Mouse (Mus musculus) limb, embryonic 12.5 days (tissue): ENCODE measurements at regions not wholly inside any gene's neighbourhood (a gene's known extent, or its start where the extent isn't known, plus 50 kb on each side); places are given as distances from the start of the nearest gene placed in this dataset.

Source experiments
- ATAC-seq: fragments of 200-750 bp; cut with Nextera tagmentation; 2 replicates; pipeline ENCODE4 v1.8.0; 2017; ENCODE audit warnings: low read depth, moderate TSS enrichment; ENCODE audit not compliant: insufficient number of reproducible peaks, insufficient read depth, low FRiP score, low TSS enrichment
- H3K27ac ChIP-seq: fragments of 300-500 bp; sonication (generic); 2 replicates; pipeline ENCODE4 v1.5.1; 2016; ENCODE audit warnings: mild to moderate bottlenecking, moderate library complexity
- H3K27me3 ChIP-seq: fragments of 300-500 bp; sonication (generic); 2 replicates; pipeline ENCODE4 v1.6.1; 2016; ENCODE audit warnings: mild to moderate bottlenecking, moderate library complexity
- H3K36me3 ChIP-seq: fragments of 300-500 bp; sonication (generic); 2 replicates; pipeline ENCODE4 v1.6.1; 2016; ENCODE audit warnings: mild to moderate bottlenecking, moderate library complexity
- H3K4me1 ChIP-seq: fragments of 300-500 bp; sonication (generic); replicated peaks from 2 replicates; pipeline ENCODE4 v1.6.1; 2016
- H3K4me2 ChIP-seq: fragments of 300-500 bp; sonication (generic); 2 replicates; pipeline ENCODE4 v1.6.1; 2016; ENCODE audit warnings: mild to moderate bottlenecking, moderate library complexity
- H3K4me3 ChIP-seq: fragments of 300-500 bp; sonication (generic); replicated peaks from 2 replicates; pipeline ENCODE4 v1.5.1; 2016; ENCODE audit warnings: mild to moderate bottlenecking
- H3K9ac ChIP-seq: fragments of 300-500 bp; sonication (generic); replicated peaks from 2 replicates; pipeline ENCODE4 v1.6.1; 2016; ENCODE audit warnings: mild to moderate bottlenecking, moderate library complexity
- H3K9me3 ChIP-seq: fragments of 300-500 bp; sonication (generic); 2 replicates; pipeline ENCODE4 v1.6.1; 2016; ENCODE audit warnings: mild to moderate bottlenecking, moderate library complexity
- WGBS: fragments of 180-500 bp; shearing (Covaris S2); methylation state at CpG from one replicate; pipeline ENCODE4 v1.1.7; 2016; 5-methylcytosine and 5-hydroxymethylcytosine counted together

DNA sequence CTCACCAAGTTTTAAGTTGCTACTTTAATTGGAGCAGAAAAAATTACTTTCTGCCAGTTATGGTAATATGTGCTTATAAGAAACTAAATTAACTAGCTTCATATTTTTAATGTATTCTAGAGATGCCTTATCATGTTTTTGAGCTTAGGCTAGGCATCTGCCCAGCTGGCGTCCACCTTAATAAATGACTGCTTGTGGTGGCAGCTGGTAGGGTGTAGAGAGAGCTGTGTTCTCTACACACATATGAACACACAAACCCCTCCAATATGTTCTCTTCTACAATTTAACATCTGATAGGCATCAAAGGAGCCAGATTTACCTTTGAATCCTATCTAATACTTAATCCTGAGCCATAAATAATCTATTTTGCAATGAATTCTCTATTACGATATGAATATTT, 173.4 kb downstream of the Gm4340 start:
- Histone ChIP-seq H3K27me3 (no peaks in the 10 kb centered on the region), H3K4me2 (no peak overlapping the region), H3K9me3 (no peaks in the 10 kb centered on the region), H3K27ac (no peak overlapping the region), H3K4me1 (no peaks in the 10 kb centered on the region), H3K4me3 (no peak overlapping the region), H3K9ac (no peak overlapping the region), H3K36me3 (no peaks in the 10 kb centered on the region)
- ATAC-seq, result no peak
- WGBS, result 85% methylated on average over 2 of the region's 2 CpGs

DNA sequence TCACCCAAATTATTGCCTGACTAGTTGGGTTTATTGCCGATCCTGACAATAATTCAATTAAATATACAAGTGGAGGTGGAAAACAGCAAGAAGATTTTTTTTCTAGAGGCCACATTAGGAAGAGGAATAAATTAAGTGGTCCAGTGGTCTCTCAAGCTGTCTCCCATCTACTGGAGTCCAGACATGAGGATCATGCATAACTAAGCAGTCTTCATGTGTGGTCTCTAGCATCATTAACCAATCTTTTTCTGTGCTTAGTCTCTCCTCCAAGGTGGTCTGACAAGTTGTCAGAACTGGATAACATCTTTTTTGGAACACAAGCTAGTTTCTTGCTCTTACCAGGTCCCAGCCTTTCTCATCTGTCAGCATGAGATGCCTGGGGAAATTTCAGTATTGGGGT, 180.7 kb downstream of the Gm4340 start:
- WGBS, result 84% methylated on average over 1 of the region's 1 CpGs
- Histone ChIP-seq H3K4me1 (no peaks in the 10 kb centered on the region), H3K9ac (no peak overlapping the region), H3K9me3 (no peaks in the 10 kb centered on the region), H3K36me3 (no peaks in the 10 kb centered on the region), H3K27me3 (no peaks in the 10 kb centered on the region), H3K4me2 (no peak overlapping the region), H3K27ac (no peak overlapping the region), H3K4me3 (no peak overlapping the region)
- no peak for ATAC-seq

DNA sequence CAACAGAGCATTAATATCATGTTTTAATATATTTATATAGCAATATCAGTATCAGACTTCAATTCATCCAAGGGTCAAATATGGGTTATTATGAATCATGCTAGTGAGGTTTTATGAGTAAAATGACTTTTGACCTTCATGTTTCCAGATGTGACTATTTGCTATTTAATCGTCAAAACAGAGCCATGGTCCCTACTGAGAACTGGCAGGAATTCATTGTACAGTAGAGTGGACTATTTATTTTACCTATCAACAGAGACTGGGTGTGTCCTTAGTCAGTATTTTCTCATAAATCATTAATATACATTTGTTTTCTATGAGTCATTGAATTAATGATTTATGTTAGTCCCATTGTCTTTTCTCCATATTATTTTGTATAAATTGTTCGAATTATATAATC, 194.4 kb downstream of the Gm4340 start:
- Histone ChIP-seq H3K4me2 (no peak overlapping the region), H3K9me3 (no peaks in the 10 kb centered on the region), H3K9ac (no peak overlapping the region), H3K27ac (no peak overlapping the region), H3K4me3 (no peak overlapping the region), H3K27me3 (no peaks in the 10 kb centered on the region), H3K36me3 (no peaks in the 10 kb centered on the region), H3K4me1 (no peaks in the 10 kb centered on the region)
- WGBS, result 53% methylated on average over 2 of the region's 2 CpGs
- no peak for ATAC-seq

DNA sequence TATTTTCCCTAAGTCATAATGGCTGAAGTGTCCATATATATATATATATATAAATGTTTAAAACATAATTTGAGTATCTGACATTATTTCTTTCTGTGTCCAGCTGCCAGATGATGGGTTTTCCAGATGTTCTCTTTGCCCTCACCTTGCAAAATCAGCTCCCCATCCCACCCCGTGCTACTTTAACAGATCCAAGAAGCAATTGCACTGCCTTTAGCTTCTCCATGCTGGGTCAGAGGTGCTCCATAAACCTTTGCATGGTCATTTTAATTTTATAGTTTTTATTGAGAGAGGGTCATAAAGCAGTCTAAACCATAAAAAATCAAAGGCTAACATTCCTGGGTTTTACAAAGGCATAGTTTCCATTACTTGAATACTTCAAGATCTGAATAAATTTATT, 201.9 kb downstream of the Gm4340 start:
- H3K9ac ChIP-seq, result no peak overlapping the region
- no peaks in the 10 kb centered on the region for H3K9me3 ChIP-seq
- H3K4me3 ChIP-seq, result no peak overlapping the region
- no peak overlapping the region for H3K27ac ChIP-seq
- H3K4me1 ChIP-seq, result no peaks in the 10 kb centered on the region
- H3K4me2 ChIP-seq, result no peak overlapping the region
- H3K27me3 ChIP-seq, result no peaks in the 10 kb centered on the region
- no peaks in the 10 kb centered on the region for H3K36me3 ChIP-seq
- no peak for ATAC-seq
- 8% methylated on average over 1 of the region's 1 CpGs for WGBS

DNA sequence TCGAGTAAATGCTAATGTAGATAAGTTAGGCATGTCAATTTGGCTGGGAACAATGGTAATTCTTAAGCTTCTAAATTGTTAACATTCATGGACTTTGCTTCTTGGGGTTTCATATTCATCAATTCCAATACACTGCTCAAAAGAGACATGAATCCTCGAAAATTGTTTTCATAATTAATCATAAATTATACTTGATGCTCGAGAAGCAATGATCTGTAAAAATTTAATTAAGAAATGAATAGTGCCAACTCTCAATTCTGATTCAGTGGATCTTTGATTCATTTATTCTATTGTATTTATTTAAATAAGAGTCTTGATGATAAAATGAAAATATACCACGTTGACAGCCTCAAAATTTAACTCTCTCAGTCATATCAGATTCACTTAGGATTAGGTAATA, 214.9 kb downstream of the Gm4340 start:
- H3K4me3 ChIP-seq, result no peak overlapping the region
- no peak overlapping the region for H3K27ac ChIP-seq
- H3K4me2 ChIP-seq, result no peak overlapping the region
- 74% methylated on average over 4 of the region's 4 CpGs for WGBS
- no peaks in the 10 kb centered on the region for H3K36me3 ChIP-seq
- H3K9me3 ChIP-seq, result no peaks in the 10 kb centered on the region
- ATAC-seq, result no peak
- no peaks in the 10 kb centered on the region for H3K27me3 ChIP-seq
- H3K4me1 ChIP-seq, result no peaks in the 10 kb centered on the region
- no peak overlapping the region for H3K9ac ChIP-seq

DNA sequence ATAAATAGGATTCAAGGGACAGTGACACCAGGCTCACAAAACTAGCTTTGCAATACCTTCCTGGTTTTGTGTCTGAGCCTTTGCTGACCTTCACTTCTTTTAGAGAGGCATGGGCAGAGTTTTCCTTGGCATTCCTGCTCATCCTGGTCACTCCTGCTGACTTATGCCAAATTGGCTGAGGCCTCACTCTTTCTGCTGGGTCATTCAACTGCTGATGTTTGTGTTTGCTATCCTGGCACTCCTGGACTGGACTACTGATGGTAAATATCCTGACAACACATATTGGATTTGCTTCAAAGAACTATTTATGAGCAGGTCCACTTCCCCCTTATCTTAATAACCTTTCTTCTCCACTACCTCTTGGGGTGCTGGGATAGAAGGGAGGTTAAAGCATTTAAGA, 228.7 kb downstream of the Gm4340 start:
- Histone ChIP-seq H3K27me3 (no peaks in the 10 kb centered on the region), H3K4me1 (no peaks in the 10 kb centered on the region), H3K9me3 (no peaks in the 10 kb centered on the region), H3K4me3 (no peak overlapping the region), H3K4me2 (no peak overlapping the region), H3K36me3 (no peaks in the 10 kb centered on the region), H3K9ac (no peak overlapping the region), H3K27ac (no peak overlapping the region)
- ATAC-seq, result no peak

DNA sequence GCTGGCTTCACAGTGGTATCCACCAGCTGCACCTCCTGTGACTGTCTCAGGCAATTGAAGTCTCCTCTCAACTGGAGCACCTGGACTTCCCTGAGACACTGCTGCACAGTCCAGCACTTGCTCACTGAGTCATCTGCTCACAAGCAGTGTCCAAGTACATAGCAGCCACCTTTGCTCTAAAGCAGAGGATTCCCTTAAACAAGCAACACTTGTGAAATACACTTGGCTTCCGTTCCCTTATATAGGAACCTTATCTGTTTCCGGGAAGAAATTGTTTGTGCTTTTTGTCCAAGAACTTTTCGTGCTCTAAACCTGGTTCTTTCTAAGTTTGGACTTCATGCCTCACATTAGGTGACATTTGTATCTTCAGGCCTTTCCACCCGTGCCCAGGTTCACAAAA, 229.3 kb downstream of the Gm4340 start:
- Histone ChIP-seq H3K27ac (no peak overlapping the region), H3K27me3 (no peaks in the 10 kb centered on the region), H3K9me3 (no peaks in the 10 kb centered on the region), H3K4me2 (no peak overlapping the region), H3K4me1 (no peaks in the 10 kb centered on the region), H3K36me3 (no peaks in the 10 kb centered on the region), H3K4me3 (no peak overlapping the region), H3K9ac (no peak overlapping the region)
- no peak for ATAC-seq
- WGBS, result 87% methylated on average over 4 of the region's 4 CpGs

DNA sequence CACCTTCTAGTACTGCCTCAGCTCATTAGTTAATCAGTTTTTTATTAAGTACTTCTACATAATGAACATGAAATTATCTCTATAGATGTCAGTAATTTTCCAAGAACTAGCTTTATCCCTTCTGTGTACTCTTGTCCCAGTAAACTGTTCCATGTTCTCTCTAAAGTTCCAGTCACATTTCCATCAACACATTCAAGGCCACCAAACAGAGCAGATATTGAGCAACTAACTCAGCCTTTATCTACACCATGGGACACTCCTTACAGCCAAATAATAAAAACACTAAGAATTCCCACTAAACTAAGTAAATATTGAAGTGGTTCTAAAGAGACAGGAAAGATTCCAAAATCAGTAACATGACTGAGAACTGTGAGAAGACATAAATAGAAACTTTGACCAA, 229.9 kb downstream of the Gm4340 start:
- Histone ChIP-seq H3K4me3 (no peak overlapping the region), H3K27ac (no peak overlapping the region), H3K27me3 (no peaks in the 10 kb centered on the region), H3K36me3 (no peaks in the 10 kb centered on the region), H3K4me2 (no peak overlapping the region), H3K4me1 (no peaks in the 10 kb centered on the region), H3K9ac (no peak overlapping the region), H3K9me3 (no peaks in the 10 kb centered on the region)
- no peak for ATAC-seq

DNA sequence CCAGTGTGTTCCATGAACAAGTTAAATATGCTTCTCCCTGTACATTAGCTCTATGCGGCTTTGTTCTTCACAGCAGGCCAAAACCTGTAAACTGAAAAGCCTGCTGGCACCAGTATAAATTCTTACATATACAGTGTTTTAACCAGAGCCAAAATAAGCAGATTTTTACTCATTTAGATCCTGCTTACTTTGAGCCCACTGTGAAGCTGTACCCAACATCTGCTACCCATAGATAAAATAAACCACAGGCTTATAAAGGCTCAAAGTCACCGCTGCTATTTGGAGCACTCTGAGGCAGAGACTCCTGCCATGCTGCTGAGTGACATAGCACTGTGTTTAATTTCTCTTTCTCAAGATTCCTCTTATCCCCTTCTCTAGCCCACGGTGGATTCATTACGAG, 251.1 kb downstream of the Gm4340 start:
- no peak for ATAC-seq
- Histone ChIP-seq H3K4me1 (no peaks in the 10 kb centered on the region), H3K9ac (no peak overlapping the region), H3K9me3 (no peaks in the 10 kb centered on the region), H3K4me3 (no peak overlapping the region), H3K27me3 (no peaks in the 10 kb centered on the region), H3K4me2 (no peak overlapping the region), H3K27ac (0 out of 2 replicates have a peak overlapping the region, but pooled peaks have one; percentile 17), H3K36me3 (no peaks in the 10 kb centered on the region)
- WGBS, result 58% methylated on average over 4 of the region's 4 CpGs

DNA sequence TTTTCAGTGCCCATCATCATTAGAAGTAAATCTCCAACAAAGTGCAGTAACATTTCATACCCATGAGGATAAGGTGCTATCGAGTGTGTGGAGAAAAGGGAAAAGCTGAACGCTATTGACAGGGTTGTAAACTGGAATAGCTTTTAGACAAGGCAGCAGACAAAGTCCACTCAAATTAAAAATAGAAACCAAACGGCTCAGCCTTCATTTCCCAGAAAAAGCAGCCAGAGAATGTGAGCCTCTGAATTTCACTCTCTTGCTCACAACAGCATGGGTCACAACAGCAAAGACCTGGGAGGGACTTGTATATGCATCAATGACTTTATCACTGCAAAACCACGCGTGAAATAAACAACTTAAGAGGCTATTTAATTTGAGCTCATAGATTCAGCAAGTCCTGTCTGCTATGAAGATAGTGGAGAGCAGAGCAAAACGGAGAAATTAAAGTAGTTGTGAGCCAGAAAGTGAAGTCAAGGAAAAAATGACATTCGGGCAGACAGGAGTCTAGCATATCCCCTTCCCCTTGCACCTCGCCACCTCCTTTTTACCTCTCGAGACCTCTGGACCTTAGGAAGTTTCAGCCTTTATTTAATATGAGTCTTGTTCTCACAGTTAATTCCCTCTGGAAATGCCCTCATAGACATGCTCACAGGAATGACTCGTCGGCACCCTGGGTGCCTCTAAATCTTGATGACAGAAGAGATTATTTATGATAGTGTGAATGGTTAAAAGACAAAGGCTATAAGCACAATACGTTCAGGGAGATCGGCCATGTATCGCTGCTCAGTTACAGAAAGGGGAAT, 261.9 kb downstream of the Gm4340 start:
- H3K27me3 ChIP-seq, result no peaks in the 10 kb centered on the region
- 63% methylated on average over 14 of the region's 14 CpGs for WGBS
- H3K9ac ChIP-seq, result no peak overlapping the region
- H3K4me1 ChIP-seq, result no peaks in the 10 kb centered on the region
- H3K4me3 ChIP-seq, result no peak overlapping the region
- no peaks in the 10 kb centered on the region for H3K9me3 ChIP-seq
- ATAC-seq, result no peak
- H3K36me3 ChIP-seq, result no peaks in the 10 kb centered on the region
- H3K27ac ChIP-seq, result no peak overlapping the region
- no peak overlapping the region for H3K4me2 ChIP-seq

DNA sequence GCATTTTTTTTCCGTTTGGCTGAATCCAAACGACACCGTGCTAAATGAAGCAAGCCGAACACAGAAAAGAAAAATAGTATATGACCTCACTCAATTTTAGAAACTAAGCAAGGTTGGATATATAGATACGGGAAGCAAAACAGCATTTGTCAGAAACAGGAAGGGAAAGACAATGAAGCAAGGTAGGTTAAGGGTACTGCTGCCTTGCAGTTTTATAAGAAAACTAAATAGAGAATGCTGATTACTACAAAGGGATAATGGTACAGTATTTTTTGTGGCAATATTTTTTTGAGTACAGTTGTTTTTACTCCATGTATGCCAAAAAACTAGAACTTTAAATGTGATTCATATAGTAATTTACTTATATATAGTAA, 262.5 kb downstream of the Gm4340 start:
- H3K27ac ChIP-seq, result no peak overlapping the region
- H3K9me3 ChIP-seq, result no peaks in the 10 kb centered on the region
- H3K4me1 ChIP-seq, result no peaks in the 10 kb centered on the region
- ATAC-seq, result no peak
- no peak overlapping the region for H3K4me2 ChIP-seq
- H3K27me3 ChIP-seq, result no peaks in the 10 kb centered on the region
- no peak overlapping the region for H3K9ac ChIP-seq
- no peaks in the 10 kb centered on the region for H3K36me3 ChIP-seq
- no peak overlapping the region for H3K4me3 ChIP-seq
- WGBS, result 78% methylated on average over 5 of the region's 5 CpGs

DNA sequence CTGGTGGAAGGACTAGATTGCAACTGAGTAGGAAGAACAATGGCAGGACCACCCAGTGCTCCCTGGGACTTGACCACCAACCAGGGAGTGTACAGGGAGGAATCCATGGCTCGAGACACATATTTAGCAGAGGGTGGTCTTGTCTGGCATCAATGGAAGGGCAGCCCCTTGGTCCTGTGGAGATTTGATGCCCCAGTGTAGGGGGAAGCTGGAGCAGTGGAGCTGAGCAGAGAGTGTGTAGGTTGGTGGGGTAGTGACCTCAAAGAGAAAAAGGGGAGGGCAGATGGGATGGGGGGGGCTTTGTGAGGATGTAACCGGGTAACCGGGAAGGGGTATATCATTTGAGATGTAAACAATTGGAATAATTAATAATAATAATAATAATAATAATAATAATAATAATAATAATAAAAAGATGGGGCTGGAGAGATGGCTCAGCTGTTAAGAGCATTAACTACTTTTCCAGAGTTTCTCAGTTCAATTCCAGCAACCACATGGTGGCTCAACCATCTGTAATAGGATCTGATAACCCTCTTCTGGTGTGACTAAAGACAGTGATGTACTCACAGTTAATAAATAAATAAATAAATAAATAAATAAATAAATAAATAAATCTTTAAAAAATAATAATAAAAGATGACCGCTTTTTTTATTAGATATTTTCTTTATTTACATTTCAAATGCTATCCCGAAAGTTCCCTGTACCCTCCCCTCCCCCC, 292.5 kb downstream of the Gm4340 start:
- Histone ChIP-seq H3K36me3 (no peaks in the 10 kb centered on the region), H3K27ac (no peak overlapping the region), H3K4me1 (no peaks in the 10 kb centered on the region), H3K4me3 (no peak overlapping the region), H3K4me2 (no peak overlapping the region), H3K27me3 (no peaks in the 10 kb centered on the region), H3K9me3 (no peaks in the 10 kb centered on the region), H3K9ac (no peak overlapping the region)
- ATAC-seq, result no peak; the same call in 1 of the 2 replicates
- 94% methylated on average over 5 of the region's 5 CpGs for WGBS
